Mouse (Mus musculus): ENCODE measurements around the gene Gm45208.
A peak's percentile ranks its signal among the peaks of the same experiment; 100 is the strongest.
"Not testable (repeated sequence)": the region's sequence is repeated elsewhere in the genome, so short reads cannot be mapped to it uniquely, and the experiment has no call there.

The Gm45208 gene

GRCm38 (mm10) chrX:7721514-7722281 lies at the start of gene Gm45208:
Gene Gm45208 (plus strand): TSS chrX:7722245.
- peak; percentile 69 for DNase-seq (ENCODE audit: low read depth, low spot score)

- no peak for DNase-seq (ENCODE audit: low read depth, low spot score)
Measured at GRCm38 (mm10) chrX:7672739-7673138, 49.3 kb upstream of the Gm45208 start.

GRCm38 (mm10) chrX:7673578-7674281 lies 48.3 kb upstream of the Gm45208 start:
- DNase-seq (ENCODE audit: low read depth, low spot score), result no peak

GRCm38 (mm10) chrX:7674284-7675000 lies 47.6 kb upstream of the Gm45208 start:
- no peak for DNase-seq (ENCODE audit: low read depth, low spot score)

GRCm38 (mm10) chrX:7675001-7675380 lies 47.1 kb upstream of the Gm45208 start:
- DNase-seq (ENCODE audit: low read depth, low spot score), result no peak

- no peak for DNase-seq (ENCODE audit: low read depth, low spot score)
Measured at GRCm38 (mm10) chrX:7678986-7679385, 43.1 kb upstream of the Gm45208 start.

- DNase-seq (ENCODE audit: low read depth, low spot score), result peak; percentile 52
Measured at GRCm38 (mm10) chrX:7679405-7680056, 42.5 kb upstream of the Gm45208 start.

- DNase-seq (ENCODE audit: low read depth, low spot score), result no peak
Measured at GRCm38 (mm10) chrX:7680057-7680412, 42.0 kb upstream of the Gm45208 start.

- no peak for DNase-seq (ENCODE audit: low read depth, low spot score)
Measured at GRCm38 (mm10) chrX:7680864-7681263, 41.2 kb upstream of the Gm45208 start, which contains the start of gene Magix. Gene Magix (minus strand): TSS chrX:7681251.

- DNase-seq (ENCODE audit: low read depth, low spot score), result no peak
Measured at GRCm38 (mm10) chrX:7688321-7688720, 33.7 kb upstream of the Gm45208 start.

- no peak for DNase-seq (ENCODE audit: low read depth, low spot score)
Measured at GRCm38 (mm10) chrX:7690486-7690885, 31.6 kb upstream of the Gm45208 start.

GRCm38 (mm10) chrX:7692862-7693261 lies 29.2 kb upstream of the Gm45208 start:
- no peak for DNase-seq (ENCODE audit: low read depth, low spot score)

GRCm38 (mm10) chrX:7696520-7696919 lies 25.5 kb upstream of the Gm45208 start:
- no peak for DNase-seq (ENCODE audit: low read depth, low spot score)

- DNase-seq (ENCODE audit: low read depth, low spot score), result peak; percentile 76
Measured at GRCm38 (mm10) chrX:7696954-7697381, 25.1 kb upstream of the Gm45208 start, which contains the start of gene Gpkow. Gene Gpkow (plus strand): TSS chrX:7697131.

- not testable (repeated sequence) for DNase-seq (ENCODE audit: low read depth, low spot score)
Measured at GRCm38 (mm10) chrX:7713764-7714134, 8.3 kb upstream of the Gm45208 start.

GRCm38 (mm10) chrX:7714135-7714899 lies 7.7 kb upstream of the Gm45208 start, which contains the start of gene Wdr45:
Gene Wdr45 (plus strand): TSS chrX:7714333.
- DNase-seq (ENCODE audit: low read depth, low spot score), result peak; percentile 89

- not testable (repeated sequence) for DNase-seq (ENCODE audit: low read depth, low spot score)
Measured at GRCm38 (mm10) chrX:7716058-7716457, 6.0 kb upstream of the Gm45208 start.

- no peak for DNase-seq (ENCODE audit: low read depth, low spot score)
Measured at GRCm38 (mm10) chrX:7722282-7722611, 202 bp downstream of the Gm45208 start.

GRCm38 (mm10) chrX:7722691-7723090 lies 646 bp downstream of the Gm45208 start:
- no peak for DNase-seq (ENCODE audit: low read depth, low spot score)

GRCm38 (mm10) chrX:7724135-7724534 lies 2.1 kb downstream of the Gm45208 start:
- DNase-seq (ENCODE audit: low read depth, low spot score), result no peak

- no peak for DNase-seq (ENCODE audit: low read depth, low spot score)
Measured at GRCm38 (mm10) chrX:7725841-7726240, 3.8 kb downstream of the Gm45208 start.

All from retina, adult 2 months (tissue).